Mouse (Mus musculus) bone marrow, adult 2 months (tissue): ENCODE results near the gene Msln. TPM values are rescaled to one million over a fixed set of nuclear protein-coding genes. Genes with fewer than 3 reads are reported as not detected.
"Not testable (repeated sequence)": the region's sequence is repeated elsewhere in the genome, so short reads cannot be mapped to it uniquely, and the experiment has no call there.

Experiments
- H3K27ac ChIP-seq: fragments of 200-500 bp; 2 replicates; pipeline ENCODE4 v1.5.1; 2012; ENCODE audit warnings: low read depth, mild to moderate bottlenecking, control low read depth, inconsistent platforms, low read length; ENCODE audit not compliant: control insufficient read depth, poor library complexity, insufficient read depth
- H3K4me1 ChIP-seq: fragments of 200-500 bp; 2 replicates; pipeline ENCODE4 v1.6.1; 2011; ENCODE audit warnings: low read length; ENCODE audit not compliant: control insufficient read depth, insufficient read depth
- H3K4me3 ChIP-seq: fragments of 200-500 bp; replicated peaks from 2 replicates; pipeline ENCODE3; 2011; ENCODE audit warnings: mild to moderate bottlenecking, low read depth, low read length, control low read depth; ENCODE audit not compliant: control insufficient read depth
- CTCF ChIP-seq: fragments of 200-500 bp; IDR thresholded peaks from 2 replicates; pipeline ENCODE4 v1.5.1; 2011; ENCODE audit warnings: low read length, control low read depth; ENCODE audit not compliant: control insufficient read depth, insufficient read depth
- POLR2A ChIP-seq: fragments of 200-500 bp; IDR thresholded peaks from 2 replicates; pipeline ENCODE4 v1.6.1; 2011; ENCODE audit warnings: low read depth, mild to moderate bottlenecking, control low read depth, low read length, borderline replicate concordance; ENCODE audit not compliant: control insufficient read depth
- WGBS: fragments of 180-500 bp; shearing (Covaris S2); methylation state at CpG from one replicate; pipeline ENCODE4 v1.1.7; 2018; 5-methylcytosine and 5-hydroxymethylcytosine counted together
- polyA plus RNA-seq: library from polyadenylated mRNA; stranded (reverse); fragments of >200 nt; gene quantifications from 2 replicates; pipeline ENCODE4 v1.2.4, GENCODE M21; 2011; ENCODE audit warnings: low replicate concordance; ENCODE audit not compliant: missing spikeins, insufficient read depth, insufficient read length

The Msln gene
- polyA plus RNA-seq, 1 experiment: 1.7 TPM

GRCm38 (mm10) chr17:25743831-25744230, 10.3 kb downstream of the Msln start:
- WGBS: 86% methylated on average over 9 of the region's 9 CpGs
- Histone ChIP-seq H3K27ac (no peak overlapping the region), H3K4me1 (no peaks in the 10 kb centered on the region), H3K4me3 (no peak overlapping the region)
- TF ChIP-seq CTCF (no peak), POLR2A (no peak)

- not testable (repeated sequence) for H3K4me3 ChIP-seq, H3K27ac ChIP-seq, H3K4me1 ChIP-seq
- WGBS: 73% methylated on average over 12 of the region's 12 CpGs
Measured at GRCm38 (mm10) chr17:25741471-25741870, 12.7 kb downstream of the Msln start.

- Histone ChIP-seq H3K4me3 (no peak overlapping the region), H3K27ac (no peak overlapping the region), H3K4me1 (no peaks in the 10 kb centered on the region)
- 65% methylated on average over 7 of the region's 7 CpGs for WGBS
- no peak for TF ChIP-seq POLR2A
- TF ChIP-seq CTCF: no peak
Measured at GRCm38 (mm10) chr17:25738861-25739260, 15.3 kb downstream of the Msln start.

GRCm38 (mm10) chr17:25735745-25736144, 18.4 kb downstream of the Msln start, which contains the start of gene Mslnl:
Gene Mslnl, plus strand, starts transcription at chr17:25736042.
- 73% methylated on average over 3 of the region's 3 CpGs for WGBS
- no peaks in the 10 kb centered on the region for H3K4me1 ChIP-seq
- no peak within 1 kb of the TSS for H3K27ac ChIP-seq
- TF ChIP-seq CTCF: no peak
- TF ChIP-seq POLR2A: no peak
- H3K4me3 ChIP-seq: no peak within 1 kb of the TSS

GRCm38 (mm10) chr17:25735246-25735645, 18.9 kb downstream of the Msln start:
- no peak overlapping the region for H3K4me3 ChIP-seq
- 77% methylated on average over 5 of the region's 5 CpGs for WGBS
- no peak overlapping the region for H3K27ac ChIP-seq
- no peaks in the 10 kb centered on the region for H3K4me1 ChIP-seq
- TF ChIP-seq CTCF (no peak), POLR2A (no peak)

GRCm38 (mm10) chr17:25732082-25732481, 22.1 kb downstream of the Msln start:
- WGBS: 19% methylated on average over 2 of the region's 2 CpGs
- Histone ChIP-seq H3K27ac (no peak overlapping the region), H3K4me1 (peaks cover 3% of the 10 kb centered on the region), H3K4me3 (no peak overlapping the region)
- TF ChIP-seq POLR2A (no peak), CTCF (peak; percentile 90)

- Histone ChIP-seq H3K4me3 (peak overlapping the region; percentile 88), H3K27ac (no peak overlapping the region), H3K4me1 (peaks cover 3% of the 10 kb centered on the region)
- no peak for TF ChIP-seq CTCF
- no peak for TF ChIP-seq POLR2A
- WGBS: 16% methylated on average over 4 of the region's 4 CpGs
Measured at GRCm38 (mm10) chr17:25728009-25728270, 26.2 kb downstream of the Msln start.

DNA sequence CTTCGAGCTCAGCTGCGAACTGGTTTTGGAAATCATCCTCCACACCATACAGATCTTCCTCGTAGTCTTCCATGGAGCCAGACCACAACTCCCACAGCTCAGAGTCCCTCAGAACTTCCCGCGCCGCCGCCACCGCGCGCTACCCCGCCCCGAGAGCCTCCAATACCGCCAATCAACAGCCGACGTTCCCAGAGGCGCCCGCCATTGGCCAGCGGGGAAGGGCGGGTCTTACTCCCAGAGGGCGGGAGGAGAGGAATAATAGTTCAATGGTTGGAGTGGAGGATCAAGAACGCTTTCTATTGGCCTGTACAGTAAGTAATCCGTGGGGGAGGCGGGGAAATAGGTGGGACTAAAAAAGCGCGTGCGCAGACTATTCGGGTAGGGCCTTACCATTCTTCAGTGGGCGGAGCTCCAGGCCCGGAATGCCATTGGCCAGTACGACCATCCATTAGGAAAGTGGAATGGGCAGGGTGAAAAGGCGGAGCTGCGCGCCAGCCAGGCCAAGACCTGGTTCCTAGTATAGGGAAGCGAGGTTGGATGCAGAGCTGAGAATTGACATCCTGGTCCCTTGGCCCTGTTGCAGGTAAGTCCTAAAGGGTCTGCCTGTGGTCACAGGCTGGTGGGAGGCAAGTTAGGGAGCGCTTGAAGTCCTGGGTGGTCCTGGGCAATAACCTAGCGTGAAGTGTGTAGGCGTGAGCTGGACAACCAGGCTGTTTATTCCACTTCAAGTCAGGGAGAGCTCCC, 26.7 kb downstream of the Msln start, which contains the start of the genes Chtf18 and Rpusd1:
Gene Chtf18 (minus strand): TSS at position 155 of the 744 bp plus-strand sequence.
Gene Rpusd1 (plus strand): TSS at position 406 of the 744 bp plus-strand sequence.
- peak within 1 kb of the TSS; percentile 13; the same call in 1 of the 2 replicates for H3K27ac ChIP-seq
- peaks cover 3% of the 10 kb centered on the region for H3K4me1 ChIP-seq
- peak within 1 kb of the TSS; percentile 88 for H3K4me3 ChIP-seq
- TF ChIP-seq CTCF: no peak; the same call in 1 of the 2 replicates
- peak; percentile 53; the same call in 1 of the 2 replicates for TF ChIP-seq POLR2A
- under 1% methylated on average over 37 of the region's 37 CpGs for WGBS

- no peak for TF ChIP-seq CTCF
- WGBS: 92% methylated on average over 6 of the region's 6 CpGs
- H3K27ac ChIP-seq: no peak overlapping the region
- peaks cover 3% of the 10 kb centered on the region for H3K4me1 ChIP-seq
- no peak overlapping the region for H3K4me3 ChIP-seq
Measured at GRCm38 (mm10) chr17:25725264-25725663, 28.9 kb downstream of the Msln start.
